ENCODE assay signal across 13 mouse cellular contexts in the genomic region with DNA sequence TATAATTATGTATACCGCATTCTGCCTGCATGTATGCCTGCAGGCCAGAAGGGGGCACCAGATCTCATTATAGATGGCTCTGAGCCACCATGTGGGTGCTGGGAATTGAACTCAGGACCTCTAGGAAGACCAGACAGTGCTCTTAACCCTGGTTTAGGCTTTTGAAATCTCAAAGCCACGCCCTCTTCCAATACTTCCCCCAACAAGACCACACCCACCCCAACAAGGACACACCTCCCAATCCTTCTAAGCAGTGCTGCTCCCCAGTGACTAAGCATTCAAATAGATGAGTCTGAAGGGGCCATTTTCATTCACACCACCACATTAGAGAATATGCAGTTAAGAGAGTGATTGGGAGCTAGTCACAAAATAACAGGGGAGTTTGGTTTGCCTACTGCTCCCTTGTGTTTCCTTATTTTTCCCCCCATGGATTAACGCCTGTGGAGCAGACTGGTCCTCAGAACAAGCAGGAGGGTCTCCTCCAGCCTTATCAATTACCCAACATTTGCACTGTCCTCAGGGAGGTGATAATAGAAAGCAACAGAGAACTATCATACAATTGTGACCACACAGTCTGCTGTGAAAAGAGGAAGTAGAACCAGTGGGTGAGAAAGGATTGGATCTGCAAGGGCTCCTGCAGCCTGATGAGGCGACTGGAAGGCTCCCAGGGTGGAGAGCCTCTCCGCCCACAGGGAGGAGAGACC. TPM values are rescaled to one million over a fixed set of nuclear protein-coding genes. Genes with fewer than 3 reads are reported as not detected.
DNase-seq lines count a peak whose midpoint lies in the region; ATAC-seq and TF ChIP-seq lines count a peak whose summit lies in the region.
"Had no signal": no experiment of that assay in that cellular context is flagged by ENCODE, and none has a peak within 500 bp of the region (broad histone marks: within the 10 kb centered on the region; RNA-seq: fewer than 3 reads in every experiment).

No protein-coding gene starts in this region.

- H3K4me1 ChIP-seq in E14TG2a.4 (replicated peaks; ENCODE audit: low read depth, low read length) = peaks cover 41% of the 10 kb centered on the region

- intact Hi-C loops in gastrocnemius, adult 2 months (cut with DNase I) = loop anchor here (5.0 to 10.0 kb wide), 2 partner anchors 115 to 138 kb away; no protein-coding TSS in a partner anchor

- peak; percentile 73 for ATAC-seq in granulocyte monocyte progenitor cell, adult 5-6 weeks (replicated peaks; ENCODE audit: poor library complexity, severe bottlenecking)
- peak; percentile 48; the same call in 1 of the 2 replicates for ATAC-seq in megakaryocyte-erythroid progenitor cell, adult 5-6 weeks (replicated peaks; ENCODE audit: low FRiP score, low TSS enrichment, poor library complexity, severe bottlenecking)
- ATAC-seq: midbrain, embryonic 13.5 days had no signal

- no peaks in the 10 kb centered on the region for H3K27me3 ChIP-seq in E14TG2a.4 (ENCODE audit: insufficient read depth, low read length)
- H3K27me3 ChIP-seq: midbrain, embryonic 13.5 days; neural tube, embryonic 12.5 days had no signal

- peak; percentile 20; the same call in 1 of the 2 replicates for TF ChIP-seq CTCF in gastrocnemius, adult 2 months (IDR thresholded peaks at IDR 0.05)
- TF ChIP-seq CTCF in E14TG2a.4 (conservative IDR thresholded peaks at IDR 0.05; ENCODE audit: low read length) = peak; percentile 40; the same call in 1 of the 2 replicates

- H3K36me3 ChIP-seq in E14TG2a.4 (ENCODE audit: insufficient read depth, low read length) = no peaks in the 10 kb centered on the region
- H3K36me3 ChIP-seq: midbrain, embryonic 13.5 days; neural tube, embryonic 12.5 days had no signal

- no peak overlapping the region; the same call in 1 of the 2 replicates for H3K4me3 ChIP-seq in gastrocnemius, adult 2 months
- peak overlapping the region; percentile 57 for H3K4me3 ChIP-seq in E14TG2a.4 (replicated peaks; ENCODE audit: low read length)
- H3K4me3 ChIP-seq: midbrain, embryonic 13.5 days; neural tube, embryonic 12.5 days had no signal

- no peaks in the 10 kb centered on the region for H3K9me3 ChIP-seq in E14TG2a.4 (ENCODE audit: low read length)
- H3K9me3 ChIP-seq: midbrain, embryonic 13.5 days; neural tube, embryonic 12.5 days had no signal

- no peak for DNase-seq in gastrocnemius, adult 2 months
- DNase-seq in gastrocnemius, postnatal 25 days = no peak
- no peak for DNase-seq in urinary bladder, postnatal 10 days (ENCODE audit: low spot score)
- no peak for DNase-seq in urinary bladder, postnatal 25 days (ENCODE audit: low spot score)
- DNase-seq in spleen, adult 12 weeks (ENCODE audit: low spot score) = no peak
- DNase-seq: heart, postnatal 10 days; thymus, postnatal 36 days had no signal

- H3K27ac ChIP-seq in gastrocnemius, adult 2 months = peak overlapping the region; percentile 86
- H3K27ac ChIP-seq: midbrain, embryonic 13.5 days; neural tube, embryonic 12.5 days had no signal

RNA-seq across cellular contexts. Expression of a gene that starts 25.3 kb away (rescaled TPM):
- total RNA-seq in gastrocnemius, adult 2 months (2021) = 10 to 100 TPM; 16.9 to 21.3 TPM
- 10 to 100 TPM in 1 of 2 experiments, 1 to 10 TPM in 1; 5.4 to 11.4 TPM for total RNA-seq in gastrocnemius, postnatal 25 days (2021)
- not detected in 2 replicates for total RNA-seq in granulocyte monocyte progenitor cell, adult 5-6 weeks (2014; fragmentation: Nextera tagmentation)
- total RNA-seq in granulocyte monocyte progenitor cell, adult 5-6 weeks (2017) = not detected in 2 replicates
- total RNA-seq in megakaryocyte-erythroid progenitor cell, adult 5-6 weeks (2014; fragmentation: Nextera tagmentation) = not detected in 2 replicates
- total RNA-seq in megakaryocyte-erythroid progenitor cell, adult 5-6 weeks (2017) = 0.65 TPM in 1 of 2 replicates, not detected in the other
- total RNA-seq: layer of hippocampus, postnatal 10 days had no signal

RNA-seq across cellular contexts. Expression of a gene that starts 44.0 kb away (rescaled TPM):
- total RNA-seq in gastrocnemius, adult 2 months (2021) = under 1 TPM in 1 of 2 experiments, not detected in 1; 0.28 TPM
- not detected for total RNA-seq in gastrocnemius, postnatal 25 days (2021)
- total RNA-seq in granulocyte monocyte progenitor cell, adult 5-6 weeks (2014; fragmentation: Nextera tagmentation) = not detected in 2 replicates
- total RNA-seq in granulocyte monocyte progenitor cell, adult 5-6 weeks (2017) = not detected in 2 replicates
- not detected in 2 replicates for total RNA-seq in megakaryocyte-erythroid progenitor cell, adult 5-6 weeks (2014; fragmentation: Nextera tagmentation)
- not detected in 2 replicates for total RNA-seq in megakaryocyte-erythroid progenitor cell, adult 5-6 weeks (2017)
- total RNA-seq: heart, postnatal 10 days; layer of hippocampus, postnatal 10 days had no signal
